Mouse (Mus musculus): Measurements from ENCODE around the gene Gstt2. TPM values are rescaled to one million over a fixed set of nuclear protein-coding genes. Genes with fewer than 3 reads are reported as not detected.

Gene Gstt2
- polyA plus RNA-seq, 1 experiment from 2014 or later, result 10.4 TPM

- H3K27ac ChIP-seq, result no peak overlapping the region
- WGBS, result 90% methylated on average over 8 of the region's 8 CpGs
- H3K9ac ChIP-seq, result no peak overlapping the region
Measured at GRCm38 (mm10) chr10:75788277-75788676, 48.9 kb downstream of the Gstt2 start.

GRCm38 (mm10) chr10:75785442-75785841 is 51.8 kb downstream of the Gstt2 start:
- WGBS, result 63% methylated on average over 1 of the region's 1 CpGs
- Histone ChIP-seq H3K27me3 (no peaks in the 10 kb centered on the region), H3K4me2 (no peak overlapping the region), H3K9me3 (replicated peaks) (no peaks in the 10 kb centered on the region), H3K27ac (no peak overlapping the region), H3K4me1 (replicated peaks) (peaks cover 5% of the 10 kb centered on the region; the same call in 1 of the 2 replicates), H3K4me3 (no peak overlapping the region), H3K9ac (no peak overlapping the region), H3K36me3 (no peaks in the 10 kb centered on the region)
- ATAC-seq (replicated peaks; ENCODE audit: insufficient number of reproducible peaks, insufficient read depth, low FRiP score, low read depth), result no peak

More at GRCm38 (mm10) chr10:75788277-75788676, 48.9 kb downstream of the Gstt2 start:
- no peak for ATAC-seq (replicated peaks; ENCODE audit: insufficient number of reproducible peaks, insufficient read depth, low FRiP score, low read depth)
- Histone ChIP-seq H3K36me3 (no peaks in the 10 kb centered on the region), H3K4me2 (no peak overlapping the region), H3K9me3 (replicated peaks) (no peaks in the 10 kb centered on the region), H3K4me3 (no peak overlapping the region), H3K4me1 (replicated peaks) (no peaks in the 10 kb centered on the region; the same call in 1 of the 2 replicates), H3K27me3 (no peaks in the 10 kb centered on the region)

Other genes with a start within 250 kb of the Gstt2 start
- 7.5 and 9.5 TPM in 2 replicates for gene Ggt5, start 248.1 kb downstream of the Gstt2 start, polyA plus RNA-seq (2015; fragmentation: Nextera tagmentation; extraction: Ambion mirVana)
- gene Susd2, start 193.4 kb downstream of the Gstt2 start, polyA plus RNA-seq (2015; fragmentation: Nextera tagmentation; extraction: Ambion mirVana), result 11.0 and 15.7 TPM in 2 replicates
- gene Cabin1, start 73.1 kb downstream of the Gstt2 start, polyA plus RNA-seq (2015; fragmentation: Nextera tagmentation; extraction: Ambion mirVana), result 25.2 and 26.7 TPM in 2 replicates
- 40.0 and 40.9 TPM in 2 replicates for gene Ddt, start 64.0 kb downstream of the Gstt2 start, polyA plus RNA-seq (2015; fragmentation: Nextera tagmentation; extraction: Ambion mirVana)
- gene Gm20441, start 56.5 kb downstream of the Gstt2 start, polyA plus RNA-seq (2015; fragmentation: Nextera tagmentation; extraction: Ambion mirVana), result not detected in 2 replicates
- gene Gstt3, start 56.0 kb downstream of the Gstt2 start, polyA plus RNA-seq (2015; fragmentation: Nextera tagmentation; extraction: Ambion mirVana), result 4.4 and 8.3 TPM in 2 replicates
- gene Gstt1, start 38.8 kb downstream of the Gstt2 start, polyA plus RNA-seq (2015; fragmentation: Nextera tagmentation; extraction: Ambion mirVana), result 7.4 and 14.1 TPM in 2 replicates
- not detected in 2 replicates for gene Gstt4, start 14.9 kb downstream of the Gstt2 start, polyA plus RNA-seq (2015; fragmentation: Nextera tagmentation; extraction: Ambion mirVana)
- 1,758 and 1,798 TPM in 2 replicates for gene Mif, start 22.8 kb upstream of the Gstt2 start, polyA plus RNA-seq (2015; fragmentation: Nextera tagmentation; extraction: Ambion mirVana)
- 1.4 and 1.9 TPM in 2 replicates for gene Derl3, start 56.0 kb upstream of the Gstt2 start, polyA plus RNA-seq (2015; fragmentation: Nextera tagmentation; extraction: Ambion mirVana)
- gene Smarcb1, start 84.2 kb upstream of the Gstt2 start, polyA plus RNA-seq (2015; fragmentation: Nextera tagmentation; extraction: Ambion mirVana), result 93.7 and 118 TPM in 2 replicates
- 530 and 565 TPM in 2 replicates for gene Chchd10, start 95.7 kb upstream of the Gstt2 start, polyA plus RNA-seq (2015; fragmentation: Nextera tagmentation; extraction: Ambion mirVana)
- 25.6 and 38.1 TPM in 2 replicates for gene Mmp11, start 99.1 kb upstream of the Gstt2 start, polyA plus RNA-seq (2015; fragmentation: Nextera tagmentation; extraction: Ambion mirVana)
- gene Gm867, start 103.2 kb upstream of the Gstt2 start, polyA plus RNA-seq (2015; fragmentation: Nextera tagmentation; extraction: Ambion mirVana), result 0.68 and 0.71 TPM in 2 replicates
- gene Vpreb3, start 105.6 kb upstream of the Gstt2 start, polyA plus RNA-seq (2015; fragmentation: Nextera tagmentation; extraction: Ambion mirVana), result 0.32 and 0.35 TPM in 2 replicates
- 0.05 and 0.15 TPM in 2 replicates for gene Gm5134, start 117.1 kb upstream of the Gstt2 start, polyA plus RNA-seq (2015; fragmentation: Nextera tagmentation; extraction: Ambion mirVana)
- gene Zfp280b, start 195.2 kb upstream of the Gstt2 start, polyA plus RNA-seq (2015; fragmentation: Nextera tagmentation; extraction: Ambion mirVana), result 10.1 and 14.0 TPM in 2 replicates

Data from heart, embryonic 15.5 days (tissue).